Mouse (Mus musculus): ENCODE measurements around the gene Pcbp3.

The Pcbp3 gene

DNA sequence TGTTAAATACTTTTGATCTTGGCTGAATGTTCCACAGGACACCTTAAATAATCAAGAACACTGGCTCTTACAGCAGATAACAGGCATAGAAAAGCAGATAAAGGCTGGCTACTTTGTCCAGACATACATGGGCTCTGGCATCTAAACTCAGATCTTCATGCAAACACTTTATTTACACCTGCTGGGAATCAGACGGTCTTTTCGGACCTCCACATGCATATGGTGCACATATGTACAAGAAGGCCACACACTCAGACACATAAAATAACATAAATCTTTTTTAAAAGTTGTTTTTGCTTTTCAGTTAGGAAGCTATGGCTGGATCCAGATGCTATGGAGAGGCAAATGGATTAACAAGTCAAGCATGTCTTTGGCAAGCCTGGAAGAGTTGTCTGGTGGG lies 37.2 kb downstream of the Pcbp3 start:
- no peak for ATAC-seq (ENCODE audit: low TSS enrichment)

GRCm38 (mm10) chr10:76918086-76918485 lies 43.6 kb downstream of the Pcbp3 start:
- no peak for ATAC-seq (ENCODE audit: low TSS enrichment)

DNA sequence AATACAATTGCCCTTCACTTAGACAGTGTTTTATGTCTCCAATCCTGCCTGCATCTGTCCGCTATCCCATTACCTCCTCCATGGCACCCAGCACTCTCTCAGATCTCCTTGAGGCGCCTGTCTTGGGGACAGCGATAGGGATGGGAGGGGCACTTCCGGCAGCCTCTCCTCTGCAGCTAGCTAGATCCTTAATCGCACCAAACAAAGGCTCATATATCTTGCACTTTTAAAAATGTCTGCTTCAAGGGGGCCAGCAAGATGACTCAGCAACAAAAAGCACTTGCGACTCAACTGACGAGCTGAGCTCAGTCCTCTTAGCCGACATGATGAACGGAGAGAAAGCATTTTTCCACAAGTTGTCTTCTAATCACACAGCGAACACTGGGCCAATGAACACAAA lies 55.3 kb downstream of the Pcbp3 start:
- no peak for ATAC-seq (ENCODE audit: low TSS enrichment)

DNA sequence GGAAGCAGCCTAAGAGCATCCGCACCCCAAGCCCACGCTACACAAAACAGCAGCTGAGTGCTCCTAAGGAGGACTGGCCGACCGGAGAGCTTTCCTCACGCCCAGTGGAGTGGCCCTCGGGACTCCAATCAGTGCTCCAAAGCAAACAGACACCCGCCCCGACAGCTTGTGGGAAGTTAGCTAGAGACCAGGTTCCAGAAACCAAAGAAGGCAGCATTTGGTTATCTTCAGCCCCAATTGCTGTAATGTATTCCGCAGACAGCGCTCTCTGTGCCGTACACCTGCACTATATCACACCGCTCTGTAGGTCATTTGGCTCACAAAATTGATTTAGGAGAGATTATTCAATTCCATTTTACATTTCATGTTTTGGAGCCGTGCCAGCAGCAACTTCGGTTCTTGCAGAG lies 55.7 kb downstream of the Pcbp3 start:
- no peak for ATAC-seq (ENCODE audit: low TSS enrichment)

- ATAC-seq (ENCODE audit: low TSS enrichment): no peak
These were observed 58.0 kb downstream of the Pcbp3 start for GRCm38 (mm10) chr10:76903694-76904093.

- ATAC-seq (ENCODE audit: low TSS enrichment): peak; percentile 59; the same call in 1 of the 2 replicates
These were observed 58.6 kb downstream of the Pcbp3 start for GRCm38 (mm10) chr10:76903099-76903498.

DNA sequence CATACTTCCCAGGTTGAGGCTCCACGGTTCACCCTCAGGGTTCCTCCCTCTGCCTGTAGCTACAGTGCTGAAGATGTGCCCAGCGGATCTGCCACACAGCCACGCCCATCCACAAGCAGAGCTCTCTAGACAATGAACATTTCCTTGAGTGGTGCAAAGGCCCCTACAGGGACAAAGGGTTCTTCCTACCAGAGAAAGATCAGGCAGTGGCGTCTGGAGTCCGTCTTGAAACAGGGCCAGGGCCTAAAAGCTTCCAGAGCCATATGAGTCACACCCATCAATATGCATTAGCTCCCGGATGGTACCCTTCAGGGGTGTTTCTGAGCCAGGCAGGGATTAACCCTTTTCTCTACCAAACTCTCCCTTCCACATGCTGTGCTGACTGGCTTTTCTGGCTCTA lies 59.1 kb downstream of the Pcbp3 start:
- peak; percentile 20; the same call in 1 of the 2 replicates for ATAC-seq (ENCODE audit: low TSS enrichment)

DNA sequence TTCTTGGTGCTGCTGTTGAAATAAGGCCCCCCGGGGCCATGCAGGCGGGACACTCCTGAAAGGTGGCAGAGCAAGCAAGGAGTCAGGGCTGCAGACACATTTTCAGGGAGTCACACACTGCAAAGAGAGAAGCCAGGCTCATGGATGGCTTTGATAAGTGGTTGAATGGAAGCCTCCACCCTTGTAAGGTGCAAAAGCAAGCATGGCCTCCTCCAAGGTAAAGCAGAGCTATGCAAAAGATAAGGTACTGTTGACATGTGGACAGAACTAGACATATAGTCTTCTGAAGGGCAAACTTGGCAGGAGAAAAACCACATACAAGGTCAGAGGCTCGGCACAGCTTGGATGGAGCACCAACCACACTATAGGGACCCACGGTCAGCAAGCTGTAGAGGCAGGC lies 63.3 kb downstream of the Pcbp3 start:
- ATAC-seq (ENCODE audit: low TSS enrichment): no peak

- no peak for ATAC-seq (ENCODE audit: low TSS enrichment)
These were observed 70.2 kb downstream of the Pcbp3 start for GRCm38 (mm10) chr10:76891456-76891855.

GRCm38 (mm10) chr10:76883442-76884244 lies 78.0 kb downstream of the Pcbp3 start:
- no peak for ATAC-seq (ENCODE audit: low TSS enrichment)

GRCm38 (mm10) chr10:76882644-76883441 lies 78.8 kb downstream of the Pcbp3 start:
- ATAC-seq (ENCODE audit: low TSS enrichment): no peak

- ATAC-seq (ENCODE audit: low TSS enrichment): no peak
These were observed 79.8 kb downstream of the Pcbp3 start for GRCm38 (mm10) chr10:76881900-76882299.

GRCm38 (mm10) chr10:76875310-76875709 lies 86.4 kb downstream of the Pcbp3 start:
- ATAC-seq (ENCODE audit: low TSS enrichment): no peak

- no peak for ATAC-seq (ENCODE audit: low TSS enrichment)
These were observed 86.8 kb downstream of the Pcbp3 start for GRCm38 (mm10) chr10:76874879-76875278.

- ATAC-seq (ENCODE audit: low TSS enrichment): no peak
These were observed 87.3 kb downstream of the Pcbp3 start for GRCm38 (mm10) chr10:76874398-76874797.

GRCm38 (mm10) chr10:76873948-76874347 lies 87.7 kb downstream of the Pcbp3 start:
- ATAC-seq (ENCODE audit: low TSS enrichment): peak; percentile 94

DNA sequence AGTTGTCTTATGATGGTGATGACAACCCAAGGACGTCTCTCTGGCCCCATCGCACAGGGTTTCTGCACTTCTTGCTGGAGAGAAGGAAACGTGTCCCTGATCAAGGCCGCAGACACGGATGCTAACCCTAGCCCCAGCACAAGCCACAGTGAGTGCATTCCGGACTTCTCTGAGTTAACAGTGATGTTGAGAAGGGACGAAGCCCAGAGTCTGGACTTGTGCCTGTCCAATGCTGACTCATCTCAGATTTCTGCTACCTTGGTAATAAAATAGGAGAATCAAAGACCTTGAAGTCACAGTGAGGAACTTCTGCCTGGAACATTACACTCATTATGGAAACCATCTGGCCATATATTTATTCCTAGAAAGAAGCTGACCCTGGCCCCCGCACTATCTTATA lies 89.0 kb downstream of the Pcbp3 start:
- no peak for ATAC-seq (ENCODE audit: low TSS enrichment)

DNA sequence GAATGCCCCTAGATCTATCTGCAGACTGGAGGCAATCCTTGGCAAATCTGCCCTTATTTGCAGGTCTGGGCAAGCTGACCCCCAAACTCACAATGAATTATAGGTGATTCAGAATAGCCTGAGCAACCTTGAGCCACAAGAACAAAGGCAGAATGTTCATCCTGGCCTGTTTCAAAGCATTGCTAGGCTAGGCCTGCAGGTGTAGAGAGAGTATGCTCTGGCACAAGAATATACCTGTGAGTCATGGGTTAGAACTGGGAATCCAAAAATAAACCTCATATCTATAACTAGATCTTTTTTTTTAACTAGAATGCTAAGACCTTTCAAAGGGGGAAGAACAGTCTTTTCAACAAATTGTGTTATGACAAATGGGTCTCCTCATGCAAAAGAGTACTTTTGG lies 95.8 kb downstream of the Pcbp3 start:
- ATAC-seq (ENCODE audit: low TSS enrichment): no peak

DNA sequence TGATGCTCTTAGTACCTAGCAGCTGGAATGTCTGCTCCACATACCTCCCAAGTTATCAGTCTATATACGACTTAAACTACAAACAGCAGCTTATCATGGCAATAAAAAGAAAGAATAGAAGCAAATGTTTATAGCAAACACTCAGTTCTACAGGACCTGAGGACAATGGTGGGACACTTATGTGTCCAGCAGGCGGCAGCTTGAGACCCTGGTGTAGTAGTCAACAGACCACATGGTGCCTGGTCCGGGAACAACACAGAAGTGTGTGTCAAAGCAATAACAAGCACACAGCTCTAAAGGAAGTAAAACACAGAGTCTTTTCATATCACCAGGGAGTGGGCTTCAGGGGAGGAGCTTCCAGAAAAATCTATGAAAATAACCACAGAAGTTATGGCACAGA lies 100.7 kb downstream of the Pcbp3 start:
- ATAC-seq (ENCODE audit: low TSS enrichment): no peak

DNA sequence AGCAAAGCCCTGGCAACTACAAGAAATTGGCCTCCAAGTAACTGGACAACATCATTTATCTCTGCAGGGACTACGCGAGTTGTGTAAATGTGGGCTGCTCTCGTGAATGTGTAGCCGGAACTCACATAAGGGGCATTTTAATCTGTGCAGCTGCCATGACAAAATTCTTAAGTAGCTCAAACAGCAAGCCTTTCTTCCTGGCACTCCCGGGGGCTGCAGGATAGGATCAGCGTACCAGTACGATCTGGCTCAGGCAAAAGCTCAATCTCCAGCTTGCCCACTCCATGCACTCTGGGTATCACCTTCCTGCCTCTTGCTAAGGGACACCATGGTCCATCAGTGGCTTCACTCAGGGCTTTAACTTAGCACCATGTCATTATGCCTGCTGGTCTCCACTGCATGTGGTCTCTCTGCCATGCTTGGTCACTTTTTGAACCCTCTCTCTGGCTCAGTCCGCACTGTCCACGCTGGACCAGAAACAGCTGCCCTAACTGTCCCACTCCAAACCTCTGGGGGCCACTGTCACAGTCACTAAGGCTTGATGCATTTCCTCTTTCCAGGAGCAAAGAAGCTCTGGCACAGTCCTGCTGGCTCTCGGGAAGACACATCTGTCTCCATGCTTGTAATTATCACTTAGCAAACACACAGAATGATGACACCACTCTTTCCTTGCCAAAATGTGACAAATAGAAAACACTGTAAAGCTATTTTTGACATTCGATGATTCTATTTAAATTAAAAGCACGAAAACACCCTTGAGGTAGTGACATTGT lies 102.1 kb downstream of the Pcbp3 start:
- peak; percentile 74 for ATAC-seq (ENCODE audit: low TSS enrichment)

- no peak for ATAC-seq (ENCODE audit: low TSS enrichment)
These were observed 103.8 kb downstream of the Pcbp3 start for GRCm38 (mm10) chr10:76857879-76858278.

DNA sequence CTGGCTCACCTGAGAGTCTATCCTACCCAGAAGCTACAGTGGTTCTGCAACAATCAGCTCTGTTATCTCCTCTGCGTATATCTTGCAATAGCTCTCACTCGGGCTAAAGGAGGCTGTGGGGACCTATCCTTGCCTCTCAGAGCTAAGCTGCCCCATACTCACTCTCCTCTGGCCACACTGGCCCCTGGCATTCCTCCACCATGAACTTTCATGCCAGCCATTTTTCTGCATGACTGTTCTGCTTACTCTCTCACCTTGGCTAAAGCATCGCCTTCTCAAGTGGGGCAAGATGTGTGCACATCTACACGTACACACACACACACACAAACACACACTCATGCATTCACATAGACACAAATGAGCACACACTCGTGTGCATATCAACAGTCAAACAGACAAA lies 115.2 kb downstream of the Pcbp3 start:
- no peak for ATAC-seq (ENCODE audit: low TSS enrichment)
